Mouse (Mus musculus) liver, embryonic 13.5 days (tissue): ENCODE measurements at regions not wholly inside any gene's neighbourhood (a gene's known extent, or its start where the extent isn't known, plus 50 kb on each side); places are given as distances from the start of the nearest gene placed in this dataset.

Source experiments
- ATAC-seq: fragments of 200-750 bp; cut with Nextera tagmentation; 2 replicates; pipeline ENCODE4 v1.8.0; 2017; ENCODE audit warnings: low read depth, mild to moderate bottlenecking, moderate number of reproducible peaks, moderate library complexity
- DNase-seq: peaks from one replicate; pipeline ENCODE4 v3.0.0; 2022
- H3K27ac ChIP-seq: fragments of 300-500 bp; sonication (generic); 2 replicates; pipeline ENCODE4 v1.5.1; 2015; ENCODE audit warnings: moderate library complexity, mild to moderate bottlenecking, inconsistent platforms
- H3K27me3 ChIP-seq: fragments of 300-500 bp; sonication (generic); 2 replicates; pipeline ENCODE4 v1.6.1; 2015; ENCODE audit warnings: mild to moderate bottlenecking, inconsistent platforms
- H3K36me3 ChIP-seq: fragments of 300-500 bp; sonication (generic); 2 replicates; pipeline ENCODE4 v1.6.1; 2015; ENCODE audit warnings: mild to moderate bottlenecking, inconsistent platforms
- H3K4me1 ChIP-seq: fragments of 300-500 bp; sonication (generic); replicated peaks from 2 replicates; pipeline ENCODE4 v1.6.1; 2015; ENCODE audit warnings: inconsistent platforms
- H3K4me2 ChIP-seq: fragments of 300-500 bp; sonication (generic); 2 replicates; pipeline ENCODE4 v1.6.1; 2015; ENCODE audit warnings: inconsistent platforms, mild to moderate bottlenecking, moderate library complexity
- H3K4me3 ChIP-seq: fragments of 300-500 bp; sonication (generic); replicated peaks from 2 replicates; pipeline ENCODE4 v1.5.1; 2015; ENCODE audit warnings: mild to moderate bottlenecking, inconsistent platforms
- H3K9ac ChIP-seq: fragments of 300-500 bp; sonication (generic); 2 replicates; pipeline ENCODE4 v1.6.1; 2015; ENCODE audit warnings: mild to moderate bottlenecking, inconsistent platforms
- H3K9me3 ChIP-seq: fragments of 300-500 bp; sonication (generic); replicated peaks from 2 replicates; pipeline ENCODE4 v1.6.1; 2016; ENCODE audit warnings: inconsistent platforms
- WGBS: fragments of 180-500 bp; shearing (Covaris S2); methylation state at CpG from one replicate; pipeline ENCODE4 v1.1.7; 2015; ENCODE audit not compliant: insufficient replicate concordance; 5-methylcytosine and 5-hydroxymethylcytosine counted together

GRCm38 (mm10) chr13:75544728-75545127 lies 161.8 kb upstream of the Ell2 start:
- no peak overlapping the region for H3K4me3 ChIP-seq
- ATAC-seq (no peak), DNase-seq (no peak)
- H3K4me1 ChIP-seq: no peaks in the 10 kb centered on the region
- no peak overlapping the region for H3K9ac ChIP-seq
- H3K27me3 ChIP-seq: no peaks in the 10 kb centered on the region
- H3K27ac ChIP-seq: no peak overlapping the region
- H3K4me2 ChIP-seq: no peak overlapping the region
- no peaks in the 10 kb centered on the region for H3K9me3 ChIP-seq
- no peaks in the 10 kb centered on the region for H3K36me3 ChIP-seq

- Histone ChIP-seq H3K4me3 (no peak overlapping the region), H3K9me3 (no peaks in the 10 kb centered on the region), H3K27ac (no peak overlapping the region), H3K9ac (no peak overlapping the region), H3K4me1 (no peaks in the 10 kb centered on the region), H3K4me2 (no peak overlapping the region), H3K27me3 (no peaks in the 10 kb centered on the region), H3K36me3 (no peaks in the 10 kb centered on the region)
- WGBS: 38% methylated on average over 3 of the region's 3 CpGs
- DNase-seq (no peak), ATAC-seq (no peak)
Measured at GRCm38 (mm10) chr13:75547791-75548190, 158.8 kb upstream of the Ell2 start.

- Histone ChIP-seq H3K9me3 (no peaks in the 10 kb centered on the region), H3K4me2 (no peak overlapping the region), H3K4me3 (no peak overlapping the region), H3K4me1 (no peaks in the 10 kb centered on the region), H3K9ac (no peak overlapping the region), H3K27me3 (no peaks in the 10 kb centered on the region), H3K27ac (no peak overlapping the region), H3K36me3 (no peaks in the 10 kb centered on the region)
- no peak for ATAC-seq
- WGBS: 46% methylated on average over 1 of the region's 1 CpGs
- no peak for DNase-seq
Measured at GRCm38 (mm10) chr13:75578971-75579370, 127.6 kb upstream of the Ell2 start.

DNA sequence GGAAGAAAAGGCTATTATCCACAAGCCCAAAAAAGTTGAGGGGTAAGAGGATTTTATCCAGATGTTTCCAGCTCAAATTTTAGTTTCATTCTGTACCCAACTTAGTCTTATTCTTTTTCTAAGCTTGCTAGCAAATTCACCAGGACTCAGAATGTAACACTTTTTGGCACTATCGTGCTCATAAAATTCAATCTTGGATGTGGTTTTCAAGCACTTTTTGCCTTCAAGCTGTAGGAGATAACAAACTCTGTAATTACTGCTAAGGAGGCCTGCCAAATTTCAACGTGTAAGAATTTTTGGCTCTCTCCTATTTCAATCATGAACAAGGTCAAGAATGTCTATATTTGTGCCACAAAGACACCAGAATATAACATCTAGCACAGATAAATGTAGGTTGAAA lies 115.7 kb upstream of the Ell2 start:
- DNase-seq: no peak
- Histone ChIP-seq H3K36me3 (no peaks in the 10 kb centered on the region), H3K9me3 (no peaks in the 10 kb centered on the region), H3K27ac (no peak overlapping the region), H3K4me2 (no peak overlapping the region), H3K4me3 (no peak overlapping the region), H3K4me1 (no peaks in the 10 kb centered on the region), H3K9ac (no peak overlapping the region), H3K27me3 (no peaks in the 10 kb centered on the region)
- WGBS: 59% methylated on average over 2 of the region's 2 CpGs
- ATAC-seq: no peak

DNA sequence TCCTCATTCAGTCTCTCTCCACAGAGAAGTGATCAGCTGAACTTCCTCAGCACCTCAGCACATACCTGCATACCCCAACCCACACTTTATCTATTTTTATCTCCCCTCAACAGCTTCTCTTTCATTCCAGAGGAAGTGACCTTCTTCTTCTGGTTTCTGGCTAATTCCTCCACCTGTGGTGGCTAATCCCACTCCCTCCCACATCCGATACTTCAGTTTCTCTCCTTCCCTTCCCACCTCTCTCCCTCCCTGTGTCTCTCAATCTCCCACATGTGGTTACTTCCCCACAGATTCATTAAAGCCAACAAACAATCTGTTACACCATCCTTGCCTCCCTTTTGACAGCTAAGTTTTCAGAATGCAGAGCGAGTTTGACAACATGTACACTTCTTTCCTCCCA lies 109.7 kb upstream of the Ell2 start:
- no peaks in the 10 kb centered on the region for H3K4me1 ChIP-seq
- no peak overlapping the region for H3K4me3 ChIP-seq
- no peak for ATAC-seq
- no peaks in the 10 kb centered on the region for H3K27me3 ChIP-seq
- H3K9ac ChIP-seq: no peak overlapping the region
- no peak overlapping the region for H3K4me2 ChIP-seq
- no peaks in the 10 kb centered on the region for H3K9me3 ChIP-seq
- 55% methylated on average over 2 of the region's 2 CpGs for WGBS
- H3K36me3 ChIP-seq: no peaks in the 10 kb centered on the region
- no peak for DNase-seq
- H3K27ac ChIP-seq: no peak overlapping the region

- no peak for DNase-seq
- H3K4me1 ChIP-seq: no peaks in the 10 kb centered on the region
Measured at GRCm38 (mm10) chr13:75598186-75598585, 108.4 kb upstream of the Ell2 start.

DNA sequence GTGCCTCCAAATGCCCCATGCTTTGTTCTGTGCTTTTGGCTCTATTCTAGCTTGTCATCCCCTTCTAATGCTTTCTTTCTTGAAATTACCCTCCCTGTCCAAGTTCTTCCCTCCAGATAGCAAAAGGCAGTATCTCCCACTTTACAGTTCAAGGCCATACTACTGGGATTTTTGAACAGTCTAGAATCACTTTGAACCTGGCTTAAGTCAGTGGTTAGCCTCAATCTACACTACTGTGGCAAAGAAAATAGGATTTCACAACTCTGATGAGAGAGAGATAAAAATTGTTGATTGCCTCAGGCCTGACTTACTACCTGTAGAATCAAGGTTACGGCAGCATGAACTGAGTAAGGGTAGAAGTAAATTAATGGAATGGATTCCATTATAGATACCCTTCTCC lies 107.9 kb upstream of the Ell2 start:
- H3K4me3 ChIP-seq: no peak overlapping the region
- DNase-seq (no peak), ATAC-seq (no peak)
- no peak overlapping the region for H3K9ac ChIP-seq
- no peak overlapping the region for H3K27ac ChIP-seq
- H3K9me3 ChIP-seq: no peaks in the 10 kb centered on the region
- H3K27me3 ChIP-seq: no peaks in the 10 kb centered on the region
- 75% methylated on average over 1 of the region's 1 CpGs for WGBS
- no peaks in the 10 kb centered on the region for H3K4me1 ChIP-seq
- H3K36me3 ChIP-seq: no peaks in the 10 kb centered on the region
- H3K4me2 ChIP-seq: no peak overlapping the region

More at GRCm38 (mm10) chr13:75598186-75598585, 108.4 kb upstream of the Ell2 start:
- ATAC-seq: no peak
- no peak overlapping the region for H3K4me3 ChIP-seq
- no peaks in the 10 kb centered on the region for H3K9me3 ChIP-seq
- H3K9ac ChIP-seq: no peak overlapping the region
- H3K27me3 ChIP-seq: no peaks in the 10 kb centered on the region
- no peak overlapping the region for H3K27ac ChIP-seq
- H3K4me2 ChIP-seq: no peak overlapping the region
- H3K36me3 ChIP-seq: no peaks in the 10 kb centered on the region

DNA sequence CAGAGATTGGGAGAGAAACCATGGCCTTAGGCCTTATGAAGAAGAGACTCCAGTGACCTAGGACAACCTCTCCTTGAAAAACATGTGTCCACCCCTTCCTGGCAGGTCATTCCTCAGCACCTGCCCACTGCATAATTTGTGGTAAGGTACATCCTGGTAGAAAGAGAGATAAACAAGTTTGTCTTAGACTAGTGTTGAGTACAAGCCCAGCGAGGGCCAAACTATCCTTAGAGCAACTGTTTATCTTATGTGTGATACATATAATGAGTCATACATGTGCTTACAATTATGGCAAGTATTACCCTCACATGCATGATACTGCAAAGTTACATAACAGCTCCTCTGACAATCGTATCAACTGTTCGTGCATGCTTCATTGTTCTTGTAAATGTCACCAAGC lies 83.3 kb upstream of the Ell2 start:
- Histone ChIP-seq H3K4me2 (no peak overlapping the region), H3K27me3 (no peaks in the 10 kb centered on the region), H3K9me3 (no peaks in the 10 kb centered on the region), H3K27ac (no peak overlapping the region), H3K4me1 (no peaks in the 10 kb centered on the region), H3K9ac (no peak overlapping the region), H3K36me3 (no peaks in the 10 kb centered on the region), H3K4me3 (no peak overlapping the region)
- DNase-seq: no peak
- ATAC-seq: no peak
- WGBS: 58% methylated on average over 3 of the region's 3 CpGs

- Histone ChIP-seq H3K4me2 (no peak overlapping the region), H3K9ac (no peak overlapping the region), H3K4me3 (no peak overlapping the region), H3K27me3 (no peaks in the 10 kb centered on the region), H3K36me3 (no peaks in the 10 kb centered on the region), H3K4me1 (no peaks in the 10 kb centered on the region), H3K27ac (no peak overlapping the region), H3K9me3 (no peaks in the 10 kb centered on the region)
- ATAC-seq (no peak), DNase-seq (no peak)
- whole genome bisulfite sequencing: 58% methylated on average over 1 of the region's 1 CpGs
Measured at GRCm38 (mm10) chr13:75627405-75627804, 79.2 kb upstream of the Ell2 start.

- Histone ChIP-seq H3K9ac (no peak overlapping the region), H3K9me3 (no peaks in the 10 kb centered on the region), H3K27me3 (no peaks in the 10 kb centered on the region), H3K4me3 (no peak overlapping the region), H3K27ac (no peak overlapping the region), H3K36me3 (no peaks in the 10 kb centered on the region), H3K4me1 (no peaks in the 10 kb centered on the region), H3K4me2 (no peak overlapping the region)
- no peak for ATAC-seq
- DNase-seq: no peak
- WGBS: 42% methylated on average over 1 of the region's 1 CpGs
Measured at GRCm38 (mm10) chr13:75631048-75631447, 75.5 kb upstream of the Ell2 start.

DNA sequence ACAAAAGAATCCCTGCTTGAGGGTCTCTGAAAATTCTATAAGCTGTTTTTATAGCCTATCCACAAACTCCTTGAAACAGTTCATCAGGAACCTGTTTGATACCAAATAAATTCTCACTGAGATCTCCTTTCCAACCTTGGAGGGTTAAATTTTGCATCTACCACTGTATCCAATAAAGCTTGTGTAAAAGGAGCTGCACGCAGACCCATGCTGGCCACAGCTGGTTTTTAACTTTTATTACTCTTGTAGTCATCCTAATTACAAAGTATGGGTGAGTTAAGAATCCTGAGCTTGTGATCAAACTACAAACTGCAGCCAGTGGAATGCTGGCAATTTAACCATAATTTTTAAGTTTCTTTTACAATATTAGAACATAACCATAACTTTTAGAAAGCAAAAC lies 59.0 kb upstream of the Ell2 start:
- 57% methylated on average over 1 of the region's 1 CpGs for WGBS
- ATAC-seq: no peak
- Histone ChIP-seq H3K27ac (no peak overlapping the region), H3K9ac (no peak overlapping the region), H3K4me1 (no peaks in the 10 kb centered on the region), H3K9me3 (peaks cover 1% of the 10 kb centered on the region; the same call in 1 of the 2 replicates), H3K4me3 (no peak overlapping the region), H3K4me2 (no peak overlapping the region), H3K27me3 (no peaks in the 10 kb centered on the region), H3K36me3 (no peaks in the 10 kb centered on the region)
- DNase-seq: no peak

DNA sequence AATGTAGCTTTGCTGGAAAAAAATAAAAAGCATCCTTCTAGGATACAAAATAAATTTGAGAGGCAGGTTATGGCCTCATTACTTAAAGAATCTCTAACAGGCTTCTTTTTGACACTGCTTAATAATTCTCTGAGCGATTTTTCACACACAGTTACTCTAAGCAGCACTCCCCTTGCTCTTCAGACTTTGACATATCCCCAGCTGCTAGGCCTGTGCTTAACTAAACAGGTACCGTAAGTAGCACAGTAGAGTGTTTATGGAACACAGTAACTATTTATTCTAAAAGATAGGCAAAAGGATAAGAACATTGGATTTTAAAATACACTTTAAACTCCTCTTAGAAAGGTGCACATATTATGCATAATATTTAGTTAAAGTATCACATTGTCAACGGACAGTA lies 54.6 kb upstream of the Ell2 start:
- H3K4me2 ChIP-seq: no peak overlapping the region
- no peak for ATAC-seq
- no peaks in the 10 kb centered on the region for H3K27me3 ChIP-seq
- H3K9me3 ChIP-seq: no peaks in the 10 kb centered on the region
- H3K9ac ChIP-seq: no peak overlapping the region
- no peaks in the 10 kb centered on the region for H3K36me3 ChIP-seq
- no peak overlapping the region for H3K4me3 ChIP-seq
- 64% methylated on average over 3 of the region's 3 CpGs for WGBS
- no peak overlapping the region for H3K27ac ChIP-seq
- no peaks in the 10 kb centered on the region for H3K4me1 ChIP-seq
- no peak for DNase-seq

DNA sequence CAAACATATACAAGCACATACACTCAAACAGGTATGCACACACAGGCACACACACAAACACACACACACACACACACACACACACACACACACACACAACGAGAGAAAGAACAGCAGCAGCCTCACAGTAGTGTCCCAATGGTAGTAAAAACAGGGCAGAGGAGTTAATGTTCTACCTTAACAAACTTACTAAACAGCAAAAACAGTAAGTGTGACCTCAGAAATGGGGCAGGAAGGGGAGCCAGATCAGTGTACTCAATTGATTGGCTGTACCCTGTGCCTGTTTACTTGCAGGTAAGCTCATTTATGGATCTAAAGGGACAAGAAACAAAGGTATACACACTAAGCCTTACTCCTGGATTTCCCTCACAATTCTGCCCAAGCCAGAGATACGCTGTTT lies 53.6 kb upstream of the Ell2 start:
- ATAC-seq: peak; percentile 82
- Histone ChIP-seq H3K9me3 (no peaks in the 10 kb centered on the region), H3K36me3 (no peaks in the 10 kb centered on the region), H3K4me3 (no peak overlapping the region), H3K9ac (no peak overlapping the region), H3K4me1 (no peaks in the 10 kb centered on the region), H3K4me2 (no peak overlapping the region), H3K27me3 (no peaks in the 10 kb centered on the region), H3K27ac (peak overlapping the region; percentile 34; the same call in 1 of the 2 replicates)
- no peak for DNase-seq
- WGBS: 81% methylated on average over 2 of the region's 2 CpGs
